Mouse (Mus musculus) C2C12 (cell line): Measurements from ENCODE around the gene Jazf1.

Experiments used
- CEBPB ChIP-seq: IDR thresholded peaks from one replicate; pipeline ENCODE4 v1.6.1; 2011; ENCODE audit warnings: low read depth, mild to moderate bottlenecking, control low read depth, moderate library complexity
- CTCF ChIP-seq: IDR thresholded peaks from one replicate; pipeline ENCODE4 v1.5.1; 2011; ENCODE audit not compliant: control insufficient read depth, insufficient read depth, insufficient read length
- MAX ChIP-seq: IDR thresholded peaks from one replicate; pipeline ENCODE4 v1.6.1; 2011; ENCODE audit warnings: mild to moderate bottlenecking, control low read depth
- MYOD1 ChIP-seq: IDR thresholded peaks from one replicate; pipeline ENCODE4 v1.6.1; 2011; ENCODE audit warnings: low read depth; ENCODE audit not compliant: control insufficient read depth, insufficient read length
- MYOG ChIP-seq: IDR thresholded peaks from one replicate; pipeline ENCODE4 v1.6.1; 2011; ENCODE audit not compliant: control insufficient read depth, insufficient read length; ENCODE audit errors: extremely low read depth
- USF1 ChIP-seq: IDR thresholded peaks from one replicate; pipeline ENCODE4 v1.6.1; 2011; ENCODE audit warnings: low read depth, mild to moderate bottlenecking, control low read depth, moderate library complexity

GRCm38 (mm10) chr6:52921248-52921647 lies 147.2 kb downstream of the Jazf1 start:
- TF ChIP-seq MAX (no peak), CTCF (no peak), CEBPB (no peak), MYOD1 (no peak), MYOG (no peak), USF1 (no peak)
